Mouse (Mus musculus): ENCODE results near the gene Dbx2. TPM values are rescaled to one million over a fixed set of nuclear protein-coding genes. Genes with fewer than 3 reads are reported as not detected.

Gene Dbx2
- polyA plus RNA-seq, 1 experiment: 25.4 TPM

- TF ChIP-seq POLR2A (IDR thresholded peaks at IDR 0.05; ENCODE audit: extremely low read depth, insufficient read depth, low read length) (no peak), CTCF (IDR thresholded peaks at IDR 0.05; ENCODE audit: extremely low read depth, insufficient read depth, low read length) (no peak)
- Histone ChIP-seq H3K4me3 (ENCODE audit: insufficient read depth, low read length) (no peak overlapping the region), H3K27ac (ENCODE audit: insufficient read depth, low read length) (no peak overlapping the region), H3K4me1 (ENCODE audit: control insufficient read depth, insufficient read depth, low read length) (peaks cover 1% of the 10 kb centered on the region; the same call in 1 of the 2 replicates)
These were observed 11.4 kb upstream of the Dbx2 start for GRCm38 (mm10) chr15:95667209-95667608.

- no peak for TF ChIP-seq CTCF (IDR thresholded peaks at IDR 0.05; ENCODE audit: extremely low read depth, insufficient read depth, low read length)
- no peak for TF ChIP-seq POLR2A (IDR thresholded peaks at IDR 0.05; ENCODE audit: extremely low read depth, insufficient read depth, low read length)
- no peak overlapping the region for H3K27ac ChIP-seq (ENCODE audit: insufficient read depth, low read length)
- no peak overlapping the region for H3K4me3 ChIP-seq (ENCODE audit: insufficient read depth, low read length)
- peaks cover 1% of the 10 kb centered on the region; the same call in 1 of the 2 replicates for H3K4me1 ChIP-seq (ENCODE audit: control insufficient read depth, insufficient read depth, low read length)
These were observed 9.2 kb upstream of the Dbx2 start for GRCm38 (mm10) chr15:95665002-95665401.

- H3K4me3 ChIP-seq (ENCODE audit: insufficient read depth, low read length): no peak overlapping the region
These were observed 6.0 kb upstream of the Dbx2 start for GRCm38 (mm10) chr15:95661718-95662117.

GRCm38 (mm10) chr15:95660368-95660767 lies 4.6 kb upstream of the Dbx2 start:
- H3K4me1 ChIP-seq (ENCODE audit: control insufficient read depth, insufficient read depth, low read length): no peaks in the 10 kb centered on the region
- H3K27ac ChIP-seq (ENCODE audit: insufficient read depth, low read length): no peak overlapping the region
- no peak for TF ChIP-seq CTCF (IDR thresholded peaks at IDR 0.05; ENCODE audit: extremely low read depth, insufficient read depth, low read length)
- TF ChIP-seq POLR2A (IDR thresholded peaks at IDR 0.05; ENCODE audit: extremely low read depth, insufficient read depth, low read length): no peak
- H3K4me3 ChIP-seq (ENCODE audit: insufficient read depth, low read length): no peak overlapping the region

More at GRCm38 (mm10) chr15:95661718-95662117, 6.0 kb upstream of the Dbx2 start:
- Histone ChIP-seq H3K27ac (ENCODE audit: insufficient read depth, low read length) (no peak overlapping the region), H3K4me1 (ENCODE audit: control insufficient read depth, insufficient read depth, low read length) (no peaks in the 10 kb centered on the region)
- TF ChIP-seq CTCF (IDR thresholded peaks at IDR 0.05; ENCODE audit: extremely low read depth, insufficient read depth, low read length) (no peak), POLR2A (IDR thresholded peaks at IDR 0.05; ENCODE audit: extremely low read depth, insufficient read depth, low read length) (no peak)

- peak overlapping the region; percentile 67; the same call in 1 of the 2 replicates for H3K27ac ChIP-seq (ENCODE audit: insufficient read depth, low read length)
- TF ChIP-seq POLR2A (IDR thresholded peaks at IDR 0.05; ENCODE audit: extremely low read depth, insufficient read depth, low read length) (no peak), CTCF (IDR thresholded peaks at IDR 0.05; ENCODE audit: extremely low read depth, insufficient read depth, low read length) (no peak)
- H3K4me1 ChIP-seq (ENCODE audit: control insufficient read depth, insufficient read depth, low read length): no peaks in the 10 kb centered on the region
- peak overlapping the region; percentile 42 for H3K4me3 ChIP-seq (ENCODE audit: insufficient read depth, low read length)
These were observed 1.4 kb downstream of the Dbx2 start for GRCm38 (mm10) chr15:95654211-95654897.

- TF ChIP-seq CTCF (IDR thresholded peaks at IDR 0.05; ENCODE audit: extremely low read depth, insufficient read depth, low read length): no peak
- no peak for TF ChIP-seq POLR2A (IDR thresholded peaks at IDR 0.05; ENCODE audit: extremely low read depth, insufficient read depth, low read length)
- H3K4me1 ChIP-seq (ENCODE audit: control insufficient read depth, insufficient read depth, low read length): no peaks in the 10 kb centered on the region
- peak overlapping the region; percentile 67; the same call in 1 of the 2 replicates for H3K27ac ChIP-seq (ENCODE audit: insufficient read depth, low read length)
- peak overlapping the region; percentile 42 for H3K4me3 ChIP-seq (ENCODE audit: insufficient read depth, low read length)
These were observed 1.9 kb downstream of the Dbx2 start for GRCm38 (mm10) chr15:95653812-95654210.

GRCm38 (mm10) chr15:95652898-95653707 lies 2.7 kb downstream of the Dbx2 start:
- Histone ChIP-seq H3K27ac (ENCODE audit: insufficient read depth, low read length) (peak overlapping the region; percentile 64; the same call in 1 of the 2 replicates), H3K4me3 (ENCODE audit: insufficient read depth, low read length) (peak overlapping the region; percentile 42; the same call in 1 of the 2 replicates), H3K4me1 (ENCODE audit: control insufficient read depth, insufficient read depth, low read length) (no peaks in the 10 kb centered on the region)
- TF ChIP-seq POLR2A (IDR thresholded peaks at IDR 0.05; ENCODE audit: extremely low read depth, insufficient read depth, low read length) (no peak), CTCF (IDR thresholded peaks at IDR 0.05; ENCODE audit: extremely low read depth, insufficient read depth, low read length) (no peak)

- Histone ChIP-seq H3K27ac (ENCODE audit: insufficient read depth, low read length) (peak overlapping the region; percentile 2), H3K4me3 (ENCODE audit: insufficient read depth, low read length) (peak overlapping the region; percentile 30; the same call in 1 of the 2 replicates), H3K4me1 (ENCODE audit: control insufficient read depth, insufficient read depth, low read length) (no peaks in the 10 kb centered on the region)
- no peak for TF ChIP-seq POLR2A (IDR thresholded peaks at IDR 0.05; ENCODE audit: extremely low read depth, insufficient read depth, low read length)
- no peak for TF ChIP-seq CTCF (IDR thresholded peaks at IDR 0.05; ENCODE audit: extremely low read depth, insufficient read depth, low read length)
These were observed 3.9 kb downstream of the Dbx2 start for GRCm38 (mm10) chr15:95651824-95652223.

- no peak overlapping the region for H3K27ac ChIP-seq (ENCODE audit: insufficient read depth, low read length)
- no peak overlapping the region for H3K4me3 ChIP-seq (ENCODE audit: insufficient read depth, low read length)
- TF ChIP-seq CTCF (IDR thresholded peaks at IDR 0.05; ENCODE audit: extremely low read depth, insufficient read depth, low read length) (no peak), POLR2A (IDR thresholded peaks at IDR 0.05; ENCODE audit: extremely low read depth, insufficient read depth, low read length) (no peak)
- H3K4me1 ChIP-seq (ENCODE audit: control insufficient read depth, insufficient read depth, low read length): no peaks in the 10 kb centered on the region
These were observed 12.2 kb downstream of the Dbx2 start for GRCm38 (mm10) chr15:95643505-95644029.
